Mouse (Mus musculus) kidney, adult 8-10 months (tissue): ENCODE measurements at regions not wholly inside any gene's neighbourhood (a gene's known extent, or its start where the extent isn't known, plus 50 kb on each side); places are given as distances from the start of the nearest gene placed in this dataset.

Experiments
- DNase-seq, 2 experiments: peaks; one replicate each; pipeline ENCODE4 v3.0.0; 2022

- no peak for DNase-seq
These were observed 759.9 kb upstream of the Fam160b2 start for GRCm38 (mm10) chr14:71359581-71359980.

DNA sequence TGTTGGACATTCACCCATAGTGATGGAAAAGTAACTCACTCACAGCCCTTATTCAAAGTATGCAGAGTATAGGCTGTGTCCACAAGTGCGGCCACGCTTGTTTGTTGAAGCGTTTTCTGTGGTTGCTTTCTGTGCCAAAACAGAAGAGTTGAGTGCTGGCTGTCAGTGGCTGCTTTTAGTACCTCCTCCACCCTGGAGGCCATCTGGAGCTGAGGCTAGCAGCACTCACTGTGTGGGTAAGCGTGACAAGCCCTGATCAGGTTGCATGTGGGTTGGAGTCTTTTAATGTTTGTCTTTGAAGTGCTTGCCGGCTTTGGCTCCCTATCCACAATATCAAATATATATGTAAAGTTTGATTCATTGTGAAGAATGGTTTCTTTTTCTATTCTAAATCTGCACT, 738.6 kb upstream of the Fam160b2 start:
- DNase-seq = no peak

DNA sequence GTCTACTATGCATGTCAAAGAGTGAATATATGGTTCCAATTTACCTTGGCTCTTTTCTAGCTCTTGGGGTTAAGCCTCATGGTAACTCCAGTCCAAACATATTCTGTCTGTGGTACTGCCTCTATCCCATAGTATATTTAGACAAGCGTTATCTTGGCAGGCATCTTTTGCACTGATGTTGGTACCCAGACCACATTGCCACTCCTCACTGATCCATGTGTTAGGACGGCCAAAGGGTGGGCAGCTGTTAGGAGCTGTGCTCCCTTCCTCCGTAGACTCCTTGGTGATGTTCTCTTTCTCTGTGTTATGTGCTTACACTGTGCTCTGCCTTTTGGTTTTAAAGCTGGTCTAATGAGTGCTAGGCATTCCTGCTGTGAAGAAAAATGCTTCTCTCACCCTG, 737.3 kb upstream of the Fam160b2 start:
- DNase-seq = no peak

DNA sequence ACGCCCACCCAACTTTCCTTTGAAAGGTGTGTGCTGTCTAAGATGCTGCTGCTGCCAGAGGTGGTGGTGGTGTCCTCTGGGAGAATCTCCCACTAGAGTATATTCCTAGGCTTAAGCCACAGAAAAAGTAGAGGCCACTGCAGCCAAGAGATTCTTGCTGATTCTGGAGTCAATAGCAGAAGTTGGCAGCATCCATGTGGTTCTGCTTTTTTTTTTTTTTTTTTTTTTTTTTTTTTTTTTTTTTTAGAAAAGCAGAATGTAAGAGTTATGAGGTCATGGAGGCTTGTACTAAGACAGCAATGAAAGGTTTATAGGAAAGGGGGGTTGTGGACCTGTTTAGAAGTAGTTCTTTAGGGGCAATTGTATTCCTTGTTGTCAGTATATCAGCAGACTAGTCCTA, 734.4 kb upstream of the Fam160b2 start:
- DNase-seq = no peak

DNA sequence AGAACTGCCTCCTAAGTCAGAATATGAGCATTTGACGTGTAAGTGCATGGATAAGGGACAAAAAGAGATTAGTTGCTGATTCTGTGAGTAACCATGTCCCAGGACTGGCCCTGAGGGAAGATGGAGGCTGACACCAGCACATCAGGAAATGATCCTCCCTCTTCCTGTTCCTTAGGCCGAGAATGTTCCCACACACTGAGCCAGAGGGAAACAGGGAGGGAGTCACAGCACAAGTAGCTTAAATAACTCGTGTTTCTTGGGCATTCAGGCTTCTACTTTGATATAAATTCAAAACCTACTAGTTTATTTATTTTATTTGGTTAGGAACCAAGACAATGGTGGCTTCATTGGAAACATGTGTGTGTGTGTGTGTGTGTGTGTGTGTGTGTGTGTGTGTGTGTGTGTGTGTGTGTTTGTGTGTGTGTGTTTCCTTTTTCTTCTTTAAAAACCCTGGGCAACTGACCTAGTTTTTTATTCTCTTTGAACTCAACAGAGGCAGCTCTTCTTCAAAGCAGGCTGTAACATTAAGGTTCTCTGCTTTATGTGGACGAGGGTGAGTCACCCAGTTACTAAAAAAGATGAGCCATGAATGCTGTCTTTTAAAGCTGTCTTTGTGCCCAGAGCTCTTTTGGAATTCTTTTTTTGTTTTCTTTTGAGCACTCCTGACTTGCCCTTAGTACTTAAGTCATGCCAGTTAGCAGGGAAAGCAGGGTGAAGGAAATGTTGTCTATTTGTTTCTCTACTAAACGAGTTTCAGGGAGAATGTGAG, 730.4 kb upstream of the Fam160b2 start:
- no peak for DNase-seq

- no peak for DNase-seq
These were observed 728.0 kb upstream of the Fam160b2 start for GRCm38 (mm10) chr14:71327621-71328020.

DNA sequence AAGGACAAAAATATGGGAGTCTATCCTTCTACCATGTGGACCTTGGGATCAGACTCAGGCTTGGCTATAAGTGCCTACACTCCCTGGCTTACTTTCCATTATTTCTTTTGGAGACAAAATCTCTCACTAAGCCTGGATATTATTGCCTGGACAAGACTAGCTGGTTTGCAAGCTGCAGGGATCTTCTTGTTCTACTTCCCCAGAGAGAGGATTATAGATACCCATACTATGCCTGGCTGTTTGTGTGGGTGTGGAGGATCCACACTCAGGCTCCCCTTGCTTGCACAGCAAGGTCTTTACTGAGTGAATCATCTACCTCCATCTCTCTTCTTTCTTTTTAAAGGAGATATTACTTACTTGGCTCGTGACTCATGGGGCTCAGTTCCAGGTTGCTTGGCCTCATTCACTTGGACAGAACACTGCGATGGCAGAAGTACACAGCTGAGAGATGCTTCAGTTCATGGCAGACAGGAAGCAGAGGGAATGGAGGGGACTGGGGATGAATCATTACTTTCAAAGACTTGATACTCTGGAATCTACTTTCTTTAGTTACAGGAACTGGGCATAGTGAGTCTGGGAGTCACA, 727.0 kb upstream of the Fam160b2 start:
- DNase-seq = no peak

DNA sequence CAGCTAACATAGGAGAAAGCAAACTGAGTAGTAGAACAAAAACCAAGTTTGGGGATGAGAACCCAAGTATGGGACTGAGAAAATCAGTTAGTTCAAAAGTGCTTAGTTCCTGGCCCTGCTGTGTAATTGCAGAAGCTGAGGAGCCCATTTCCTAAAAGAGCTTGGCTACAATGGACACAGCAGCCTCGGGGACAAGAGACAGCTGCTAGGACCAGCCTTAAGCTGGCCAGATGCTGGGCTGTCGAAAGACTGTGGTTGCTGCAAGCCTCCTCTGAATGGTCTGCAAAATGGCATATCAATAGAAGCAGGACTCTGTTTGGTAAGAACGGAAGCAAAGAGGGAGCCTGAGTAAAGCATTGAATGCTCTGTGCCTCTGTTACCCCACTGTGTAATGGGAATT, 715.6 kb upstream of the Fam160b2 start:
- no peak for DNase-seq

- no peak for DNase-seq
These were observed 700.1 kb upstream of the Fam160b2 start for GRCm38 (mm10) chr14:71299755-71300154.

DNA sequence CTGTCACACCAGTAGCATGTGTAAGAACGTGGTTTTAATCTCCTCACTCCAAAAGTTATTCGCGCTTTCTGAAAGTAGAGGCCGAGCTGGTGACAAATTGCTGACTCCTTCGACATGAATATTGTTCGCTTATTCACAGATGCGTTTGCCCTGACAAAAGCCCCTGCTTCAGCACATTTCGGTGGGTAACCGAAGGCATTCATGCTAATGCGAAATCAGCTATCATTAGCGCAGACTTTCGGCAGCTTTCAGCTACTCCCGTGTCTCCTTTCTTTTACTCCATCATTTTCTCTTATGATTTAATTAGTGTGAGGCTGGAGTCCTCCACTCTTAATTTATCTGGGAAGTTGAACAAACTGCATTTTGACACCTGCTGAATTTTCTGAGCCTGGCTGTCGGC, 681.9 kb upstream of the Fam160b2 start:
- DNase-seq = no peak

- DNase-seq = no peak
These were observed 676.7 kb upstream of the Fam160b2 start for GRCm38 (mm10) chr14:71276309-71276791.

DNA sequence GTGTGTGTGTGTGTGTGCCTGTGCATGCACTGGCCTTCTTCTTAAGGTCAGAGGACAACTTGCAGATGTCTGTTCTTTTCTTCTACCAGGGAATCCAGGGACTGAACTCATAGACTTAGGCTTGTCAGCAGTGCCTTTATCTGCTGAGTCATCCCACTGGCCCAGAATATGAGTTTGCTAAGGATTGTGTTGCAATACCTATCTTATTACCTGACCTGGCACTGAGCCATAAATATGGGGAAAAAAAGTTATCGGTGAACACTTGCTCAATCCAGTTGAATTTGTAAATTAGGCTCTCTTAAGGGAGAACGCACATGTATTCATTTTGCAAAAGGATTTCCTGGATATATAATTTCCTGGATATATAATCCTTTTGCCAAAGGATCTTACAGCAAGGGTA, 672.8 kb upstream of the Fam160b2 start:
- DNase-seq = no peak

- no peak for DNase-seq
These were observed 658.0 kb upstream of the Fam160b2 start for GRCm38 (mm10) chr14:71257650-71258049.

- DNase-seq = no peak
These were observed 654.6 kb upstream of the Fam160b2 start for GRCm38 (mm10) chr14:71254207-71254606.

GRCm38 (mm10) chr14:71252136-71252535, 652.5 kb upstream of the Fam160b2 start:
- no peak for DNase-seq

GRCm38 (mm10) chr14:71251116-71251515, 651.5 kb upstream of the Fam160b2 start:
- no peak for DNase-seq

DNA sequence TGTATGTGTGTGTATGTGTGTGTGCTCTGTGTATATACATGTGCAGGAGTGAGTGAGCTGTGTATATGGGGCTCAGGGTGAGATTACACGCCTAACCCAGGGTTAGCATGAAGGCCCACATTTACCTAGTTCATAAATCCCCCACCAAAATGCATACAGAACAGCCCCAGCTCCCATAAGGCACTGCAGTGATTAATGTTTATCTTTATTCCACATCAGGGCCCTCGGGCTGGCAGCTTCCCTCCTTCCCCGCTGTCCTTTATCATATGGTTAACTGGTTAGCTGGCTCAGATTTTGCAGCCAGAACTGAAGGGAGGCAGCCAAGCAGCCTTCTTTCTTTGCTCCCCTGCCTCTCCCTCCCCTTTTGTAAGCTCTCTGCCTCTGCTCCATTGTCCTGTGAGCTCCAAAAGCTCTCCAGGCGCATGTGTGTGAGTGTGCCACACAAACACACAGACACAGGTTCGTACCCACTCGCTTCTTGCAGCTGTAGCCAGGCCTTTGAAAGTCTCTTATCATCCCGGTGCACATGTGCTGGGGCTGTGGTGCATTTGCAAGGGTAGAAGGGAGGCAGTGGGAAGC, 649.8 kb upstream of the Fam160b2 start:
- no peak for DNase-seq

- DNase-seq = no peak
These were observed 648.9 kb upstream of the Fam160b2 start for GRCm38 (mm10) chr14:71248534-71248933.

GRCm38 (mm10) chr14:71241655-71242390, 642.2 kb upstream of the Fam160b2 start:
- no peak for DNase-seq

- no peak for DNase-seq
These were observed 636.6 kb upstream of the Fam160b2 start for GRCm38 (mm10) chr14:71236192-71236591.

- DNase-seq = no peak
These were observed 635.3 kb upstream of the Fam160b2 start for GRCm38 (mm10) chr14:71234900-71235299.

- DNase-seq = peak in 1 of 2 experiments; percentile 4
These were observed 634.6 kb upstream of the Fam160b2 start for GRCm38 (mm10) chr14:71234276-71234675.

DNA sequence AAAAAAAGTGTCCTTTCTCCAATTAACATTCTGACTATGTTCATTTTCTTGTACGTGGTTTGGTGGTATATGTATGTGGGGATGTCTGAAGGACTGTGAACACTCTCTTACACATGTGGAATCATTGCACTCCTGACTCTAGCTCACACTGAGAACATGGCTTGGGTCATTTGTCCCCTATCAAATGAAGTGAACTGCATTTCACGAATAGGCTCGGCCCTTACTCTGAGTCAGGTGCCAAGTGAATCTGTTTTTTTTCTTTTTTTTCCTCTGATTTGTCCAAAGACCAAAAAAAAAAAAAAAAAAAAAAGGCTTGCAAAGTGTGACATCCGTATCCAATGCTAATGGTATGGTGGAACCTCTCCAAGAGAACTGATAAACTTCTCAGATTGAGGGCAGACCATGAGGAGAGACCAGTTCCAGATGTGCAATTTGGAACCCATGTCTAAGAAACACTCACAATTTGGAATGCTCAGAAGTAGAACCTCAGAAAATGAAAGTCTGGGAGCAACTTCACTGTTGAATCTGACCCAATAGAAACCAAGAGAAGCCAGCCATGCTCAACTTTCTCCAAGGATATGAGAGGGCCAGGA, 631.7 kb upstream of the Fam160b2 start:
- no peak for DNase-seq
